Mouse (Mus musculus) cerebellum, adult 2 months (tissue): ENCODE measurements around the gene Slc1a2. TPM values are rescaled to one million over a fixed set of nuclear protein-coding genes. Genes with fewer than 3 reads are reported as not detected.

ENCODE experiments used
- DNase-seq, 2 experiments: peaks; one replicate each; pipeline ENCODE4 v3.0.0; 2021
- H3K27ac ChIP-seq: fragments of 200-500 bp; 2 replicates; pipeline ENCODE4 v1.5.1; 2012; ENCODE audit warnings: low read length, control low read depth, inconsistent platforms; ENCODE audit not compliant: insufficient read depth
- H3K27me3 ChIP-seq: fragments of 200-500 bp; 2 replicates; pipeline ENCODE4 v1.6.1; 2012; ENCODE audit warnings: inconsistent platforms, mild to moderate bottlenecking, low read length, moderate library complexity; ENCODE audit not compliant: control insufficient read depth, insufficient read depth
- H3K4me1 ChIP-seq: fragments of 200-500 bp; 2 replicates; pipeline ENCODE4 v1.6.1; 2011; ENCODE audit warnings: low read length; ENCODE audit not compliant: control insufficient read depth, insufficient read depth
- H3K4me3 ChIP-seq: fragments of 200-500 bp; replicated peaks from 2 replicates; pipeline ENCODE3; 2011; ENCODE audit warnings: mild to moderate bottlenecking, low read depth, low read length, control low read depth; ENCODE audit not compliant: insufficient read depth
- CTCF ChIP-seq: fragments of 200-500 bp; IDR thresholded peaks from 2 replicates; pipeline ENCODE4 v1.5.1; 2011; ENCODE audit warnings: low read depth, mild to moderate bottlenecking, control low read depth, low read length, moderate library complexity, borderline replicate concordance; ENCODE audit not compliant: insufficient read depth
- POLR2A ChIP-seq: fragments of 200-500 bp; IDR thresholded peaks from 2 replicates; pipeline ENCODE4 v1.6.1; 2011; ENCODE audit warnings: low read length, control low read depth, borderline replicate concordance; ENCODE audit not compliant: insufficient read depth
- WGBS: fragments of 180-500 bp; shearing (Covaris S2); methylation state at CpG from one replicate; pipeline ENCODE4 v1.1.7; 2018; 5-methylcytosine and 5-hydroxymethylcytosine counted together
- polyA plus RNA-seq: library from polyadenylated mRNA; depleted of rRNA; stranded (reverse); fragments of >200 nt; gene quantifications from 2 replicates; pipeline ENCODE4 v1.2.3, GENCODE M21; 2012

The Slc1a2 gene
- polyA plus RNA-seq, 1 experiment, result 219 TPM

DNA sequence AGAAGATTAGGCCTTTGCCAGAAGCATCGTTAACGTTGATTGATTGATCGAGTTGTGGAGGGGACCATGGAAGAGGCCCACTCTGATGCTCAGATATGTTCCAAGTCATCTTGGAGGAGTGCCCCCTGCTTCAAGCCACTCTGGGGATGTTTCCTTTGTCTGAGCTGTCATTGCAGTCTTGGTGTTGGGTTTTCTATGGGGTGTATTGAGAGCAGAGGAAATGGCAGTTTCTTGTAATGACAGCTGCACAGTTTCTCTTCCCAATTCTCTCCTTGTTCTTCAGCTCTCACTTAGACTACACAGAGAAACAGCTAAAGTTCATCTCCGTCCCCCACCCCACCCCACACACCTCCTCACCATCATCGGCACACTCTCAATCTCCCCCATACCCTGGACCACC, 78.0 kb downstream of the Slc1a2 start:
- H3K27ac ChIP-seq, result no peak overlapping the region
- peaks cover under 1% of the 10 kb centered on the region; the same call in 1 of the 2 replicates for H3K4me1 ChIP-seq
- no peaks in the 10 kb centered on the region for H3K27me3 ChIP-seq
- 86% methylated on average over 5 of the region's 5 CpGs for WGBS
- no peak overlapping the region for H3K4me3 ChIP-seq
- no peak for TF ChIP-seq CTCF
- no peak for TF ChIP-seq POLR2A
- DNase-seq, result no peak

DNA sequence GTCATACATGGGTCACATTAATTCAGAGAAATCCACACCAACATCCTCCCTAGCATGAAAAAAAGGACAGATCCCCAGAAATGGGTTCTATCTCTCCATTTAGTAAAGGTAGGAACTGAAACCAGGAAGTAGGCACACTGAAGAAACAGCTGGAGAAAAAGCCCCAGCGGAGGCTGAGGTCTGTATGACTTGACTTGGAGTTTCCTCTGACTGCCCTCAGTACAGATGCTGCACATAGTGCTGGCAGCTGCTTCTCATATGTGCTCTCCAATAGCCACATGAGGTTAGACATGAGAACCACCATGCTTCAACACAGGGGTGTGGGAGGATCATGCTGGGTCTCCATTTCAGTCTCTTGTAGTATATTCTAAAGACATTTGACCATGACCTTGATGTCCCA, 80.4 kb downstream of the Slc1a2 start:
- 100% methylated on average over 1 of the region's 1 CpGs for WGBS
- no peak overlapping the region for H3K27ac ChIP-seq
- peaks cover 21% of the 10 kb centered on the region; the same call in 1 of the 2 replicates for H3K4me1 ChIP-seq
- no peaks in the 10 kb centered on the region for H3K27me3 ChIP-seq
- H3K4me3 ChIP-seq, result no peak overlapping the region
- no peak for TF ChIP-seq POLR2A
- TF ChIP-seq CTCF, result no peak
- no peak for DNase-seq

DNA sequence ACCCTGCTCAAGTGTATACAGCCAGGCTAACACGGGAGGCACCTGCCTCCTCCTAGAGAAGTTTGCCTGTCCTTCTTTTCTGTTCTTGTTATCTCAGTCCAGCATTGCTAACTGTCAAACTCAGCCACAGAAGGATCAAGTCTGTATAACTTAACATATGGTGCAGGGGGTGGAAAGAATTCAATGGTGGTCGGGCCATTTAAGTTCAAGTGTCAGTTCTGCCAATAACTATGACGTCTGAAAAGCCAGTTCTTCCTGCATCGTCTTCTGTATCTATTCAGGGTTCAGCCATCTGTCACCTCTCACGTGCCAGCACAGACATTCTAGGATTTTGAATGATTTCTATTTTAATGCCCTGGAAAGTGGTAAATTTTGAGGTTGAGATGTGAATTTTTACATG, 84.2 kb downstream of the Slc1a2 start:
- 6% methylated on average over 5 of the region's 5 CpGs for WGBS
- Histone ChIP-seq H3K4me1 (peaks cover 23% of the 10 kb centered on the region; the same call in 1 of the 2 replicates), H3K27me3 (no peaks in the 10 kb centered on the region), H3K4me3 (no peak overlapping the region), H3K27ac (no peak overlapping the region)
- TF ChIP-seq CTCF, result no peak
- TF ChIP-seq POLR2A, result no peak
- peak; percentile 38 to 72 for DNase-seq

DNA sequence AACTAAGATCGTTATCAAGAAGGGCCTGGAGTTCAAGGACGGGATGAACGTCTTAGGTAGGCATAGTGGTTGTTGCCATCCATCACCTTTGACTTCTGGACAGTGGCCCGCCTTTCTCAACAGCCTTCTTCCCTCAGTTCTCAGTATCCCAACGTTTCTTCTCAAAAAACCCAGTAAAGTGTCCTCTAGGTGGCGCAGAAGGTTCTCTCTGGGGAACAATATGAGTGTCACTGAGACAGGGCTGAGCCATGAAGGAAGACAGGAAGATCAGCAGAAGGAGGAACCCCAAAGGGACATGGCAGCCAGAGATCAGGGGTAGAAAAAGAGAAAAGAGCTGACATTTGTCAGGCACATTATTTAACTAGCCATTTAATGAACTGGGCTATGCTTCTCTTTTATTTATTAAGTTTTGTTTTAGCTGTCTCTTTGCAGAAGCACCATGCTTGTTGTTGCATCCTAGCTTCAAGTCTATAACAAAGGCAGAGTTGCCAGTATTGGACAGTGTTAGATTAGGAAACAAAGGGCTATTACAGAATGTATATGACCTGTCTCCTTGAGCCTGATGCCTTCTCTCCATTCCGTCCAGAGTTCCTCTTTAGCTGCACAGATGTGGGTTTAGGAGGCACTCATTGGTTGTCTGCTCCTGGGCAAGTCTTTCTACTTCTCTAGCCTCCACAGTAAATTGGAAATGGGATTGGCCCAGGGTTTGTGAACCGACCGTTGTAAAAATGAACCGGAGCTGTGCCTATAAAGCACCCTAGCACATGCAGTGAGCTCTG, 85.6 kb downstream of the Slc1a2 start:
- H3K27ac ChIP-seq, result no peak overlapping the region
- peak in 1 of 2 experiments; percentile 30 for DNase-seq
- no peaks in the 10 kb centered on the region for H3K27me3 ChIP-seq
- H3K4me3 ChIP-seq, result no peak overlapping the region
- no peak for TF ChIP-seq POLR2A
- no peak for TF ChIP-seq CTCF
- peaks cover 23% of the 10 kb centered on the region; the same call in 1 of the 2 replicates for H3K4me1 ChIP-seq
- 71% methylated on average over 10 of the region's 10 CpGs for WGBS

DNA sequence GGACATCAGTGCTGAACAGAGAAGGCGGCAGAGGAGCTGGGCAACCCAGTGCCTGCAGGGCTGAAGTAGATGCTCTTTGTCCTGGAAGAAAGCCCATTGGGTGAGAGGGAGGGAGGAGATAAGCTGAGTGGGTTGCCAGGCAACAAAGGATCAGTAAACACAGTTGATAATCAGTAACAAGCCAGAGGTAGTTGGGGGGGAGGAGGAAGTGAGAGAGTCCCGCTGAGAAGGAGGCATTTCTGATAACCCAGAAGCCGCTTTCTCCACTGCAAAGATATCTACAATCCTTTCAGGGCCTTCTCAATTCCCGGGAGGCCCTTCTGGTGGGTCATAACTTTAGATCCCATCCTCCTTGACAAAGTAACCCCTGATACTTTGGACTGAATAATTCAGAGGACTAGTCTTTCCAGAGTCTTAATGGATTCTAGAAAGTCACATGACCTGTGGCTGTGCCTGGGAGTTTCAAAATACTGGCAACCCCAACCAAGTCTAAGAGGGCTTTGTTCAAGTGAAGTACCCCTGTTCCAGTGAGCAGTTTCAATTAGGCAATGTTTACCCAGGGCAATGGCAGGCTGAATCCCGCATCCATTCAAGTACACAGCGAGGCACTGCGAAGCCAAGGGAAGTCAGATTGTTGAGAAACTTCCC, 86.9 kb downstream of the Slc1a2 start:
- H3K27ac ChIP-seq, result 0 out of 2 replicates have a peak overlapping the region, but pooled peaks have one; percentile 27

DNA sequence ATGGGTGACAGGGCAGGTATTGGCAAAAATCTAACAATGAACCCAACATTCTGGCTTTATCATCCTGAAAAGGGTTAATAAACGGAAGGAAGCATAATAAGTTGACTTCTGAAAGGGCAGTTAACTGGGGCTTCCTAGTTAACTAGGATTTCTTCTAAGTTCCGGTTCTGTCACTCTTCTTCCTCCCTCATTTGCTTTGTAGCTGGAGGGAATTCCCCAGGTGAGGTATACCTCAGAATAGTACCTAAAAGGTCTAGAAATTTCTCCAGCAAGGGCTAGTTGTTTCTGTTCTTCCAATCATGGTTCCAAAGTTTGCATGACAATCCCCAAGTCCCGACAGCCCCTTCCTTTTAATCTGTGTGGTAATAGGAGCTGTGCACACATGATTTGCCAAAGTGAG, 89.3 kb downstream of the Slc1a2 start:
- WGBS, result 80% methylated on average over 3 of the region's 3 CpGs
- H3K27ac ChIP-seq, result no peak overlapping the region
- H3K4me1 ChIP-seq, result peaks cover 11% of the 10 kb centered on the region; the same call in 1 of the 2 replicates
- no peak for TF ChIP-seq POLR2A
- no peak for TF ChIP-seq CTCF
- H3K4me3 ChIP-seq, result no peak overlapping the region
- DNase-seq, result no peak
- H3K27me3 ChIP-seq, result no peaks in the 10 kb centered on the region

More for the DNA sequence above, 86.9 kb downstream of the Slc1a2 start:
- WGBS, result 63% methylated on average over 7 of the region's 7 CpGs
- Histone ChIP-seq H3K4me3 (no peak overlapping the region), H3K27me3 (no peaks in the 10 kb centered on the region), H3K4me1 (peaks cover 23% of the 10 kb centered on the region; the same call in 1 of the 2 replicates)
- peak in 1 of 2 experiments; percentile 31 for DNase-seq
- TF ChIP-seq POLR2A, result no peak
- TF ChIP-seq CTCF, result no peak

DNA sequence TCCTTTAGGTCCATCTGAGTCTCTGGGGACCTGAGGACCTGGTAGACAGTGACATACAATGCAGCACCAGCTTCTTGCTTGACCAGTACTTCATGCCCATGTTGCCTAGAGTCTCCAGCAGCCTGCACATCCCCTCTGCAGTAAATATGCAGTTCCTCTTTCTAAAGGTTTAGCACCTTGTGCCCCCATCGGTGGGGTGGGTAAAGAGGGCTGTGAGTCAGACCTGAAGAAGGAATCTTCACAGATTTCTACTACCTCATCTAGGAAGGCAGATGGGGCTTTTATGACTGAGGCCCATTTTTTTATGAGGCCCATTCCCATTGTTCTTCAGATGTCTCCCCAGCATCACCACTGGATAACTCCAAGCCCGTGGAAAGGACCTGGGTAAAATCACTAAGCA, 91.5 kb downstream of the Slc1a2 start:
- TF ChIP-seq CTCF, result no peak
- TF ChIP-seq POLR2A, result no peak
- H3K27me3 ChIP-seq, result no peaks in the 10 kb centered on the region
- no peak overlapping the region for H3K4me3 ChIP-seq
- 0 out of 2 replicates have a peak, but pooled peaks cover 2% of the 10 kb centered on the region for H3K4me1 ChIP-seq
- DNase-seq, result no peak
- no peak overlapping the region for H3K27ac ChIP-seq
- 87% methylated on average over 2 of the region's 2 CpGs for WGBS
